Mouse (Mus musculus): ENCODE data around the gene Gm10184. TPM values are rescaled to one million over a fixed set of nuclear protein-coding genes. Genes with fewer than 3 reads are reported as not detected.
A peak's percentile ranks its signal among the peaks of the same experiment; 100 is the strongest.
"Not testable (repeated sequence)": the region's sequence is repeated elsewhere in the genome, so short reads cannot be mapped to it uniquely, and the experiment has no call there.

The Gm10184 gene
- polyA plus RNA-seq (2014; fragmentation: Nextera tagmentation; extraction: Ambion mirVana), result 24.1 and 28.1 TPM in 2 replicates

GRCm38 (mm10) chr17:89910349-89910748 is at the start of gene Gm10184:
Gm10184 (minus strand) TSS chr17:89910449.
- ATAC-seq (ENCODE audit: low FRiP score, low TSS enrichment) (no peak), DNase-seq (no peak)
- Histone ChIP-seq H3K36me3 (ENCODE audit: control insufficient read depth, insufficient read depth, low read length) (no peaks in the 10 kb centered on the region), H3K27me3 (ENCODE audit: control insufficient read depth, insufficient read depth, low read length) (no peaks in the 10 kb centered on the region), H3K4me1 (ENCODE audit: control insufficient read depth, insufficient read depth, low read length) (no peaks in the 10 kb centered on the region), H3K27ac (replicated peaks; ENCODE audit: low read depth, low read length) (no peak within 1 kb of the TSS), H3K4me3 (replicated peaks; ENCODE audit: low read depth, low read length) (no peak within 1 kb of the TSS), H3K4me2 (ENCODE audit: low read length) (no peak within 1 kb of the TSS), H3K9me3 (ENCODE audit: control insufficient read depth, low read length) (no peaks in the 10 kb centered on the region), H3K9ac (replicated peaks; ENCODE audit: low read length) (no peak within 1 kb of the TSS)
- 97% methylated on average over 6 of the region's 6 CpGs for WGBS

GRCm38 (mm10) chr17:89933950-89934349 is 23.7 kb upstream of the Gm10184 start:
- no peaks in the 10 kb centered on the region for H3K27me3 ChIP-seq (ENCODE audit: control insufficient read depth, insufficient read depth, low read length)
- no peaks in the 10 kb centered on the region for H3K36me3 ChIP-seq (ENCODE audit: control insufficient read depth, insufficient read depth, low read length)
- ATAC-seq (ENCODE audit: low FRiP score, low TSS enrichment) (no peak), DNase-seq (no peak)
- H3K27ac ChIP-seq (replicated peaks; ENCODE audit: low read depth, low read length), result no peak overlapping the region
- H3K9me3 ChIP-seq (ENCODE audit: control insufficient read depth, low read length), result no peaks in the 10 kb centered on the region
- H3K4me3 ChIP-seq (replicated peaks; ENCODE audit: low read depth, low read length), result no peak overlapping the region
- H3K9ac ChIP-seq (replicated peaks; ENCODE audit: low read length), result no peak overlapping the region
- no peaks in the 10 kb centered on the region for H3K4me1 ChIP-seq (ENCODE audit: control insufficient read depth, insufficient read depth, low read length)
- H3K4me2 ChIP-seq (ENCODE audit: low read length), result no peak overlapping the region
- WGBS, result 43% methylated on average over 2 of the region's 2 CpGs

GRCm38 (mm10) chr17:89907686-89908085 is 2.6 kb downstream of the Gm10184 start:
- Histone ChIP-seq H3K4me2 (ENCODE audit: low read length) (no peak overlapping the region), H3K36me3 (ENCODE audit: control insufficient read depth, insufficient read depth, low read length) (no peaks in the 10 kb centered on the region), H3K4me3 (replicated peaks; ENCODE audit: low read depth, low read length) (no peak overlapping the region), H3K9me3 (ENCODE audit: control insufficient read depth, low read length) (no peaks in the 10 kb centered on the region), H3K9ac (replicated peaks; ENCODE audit: low read length) (no peak overlapping the region), H3K4me1 (ENCODE audit: control insufficient read depth, insufficient read depth, low read length) (no peaks in the 10 kb centered on the region), H3K27ac (replicated peaks; ENCODE audit: low read depth, low read length) (no peak overlapping the region), H3K27me3 (ENCODE audit: control insufficient read depth, insufficient read depth, low read length) (no peaks in the 10 kb centered on the region)
- DNase-seq (no peak), ATAC-seq (ENCODE audit: low FRiP score, low TSS enrichment) (no peak)

DNA sequence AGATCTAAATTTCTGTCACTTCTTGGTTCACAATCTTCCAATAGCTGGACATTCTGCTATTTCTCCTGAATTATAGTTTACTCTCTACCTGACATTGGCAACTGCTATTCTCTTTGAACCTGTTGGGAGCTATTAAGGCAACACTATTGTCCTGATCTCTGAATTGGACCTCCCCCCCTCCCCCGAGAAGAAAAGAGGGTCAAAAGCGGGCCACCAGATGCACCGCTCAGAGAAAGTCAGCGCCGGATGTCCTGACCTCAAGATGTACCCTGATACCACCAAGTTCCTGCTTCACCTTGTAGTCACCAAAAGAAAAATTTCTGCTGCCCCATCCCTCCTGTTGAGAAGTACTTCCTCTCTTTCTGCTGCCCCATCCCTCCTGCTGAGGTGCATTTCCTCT is 5.5 kb downstream of the Gm10184 start:
- H3K36me3 ChIP-seq (ENCODE audit: control insufficient read depth, insufficient read depth, low read length); H3K9me3 ChIP-seq (ENCODE audit: control insufficient read depth, low read length); H3K27ac ChIP-seq (replicated peaks; ENCODE audit: low read depth, low read length); H3K4me3 ChIP-seq (replicated peaks; ENCODE audit: low read depth, low read length); ATAC-seq (ENCODE audit: low FRiP score, low TSS enrichment); DNase-seq; H3K4me2 ChIP-seq (ENCODE audit: low read length); H3K9ac ChIP-seq (replicated peaks; ENCODE audit: low read length); H3K27me3 ChIP-seq (ENCODE audit: control insufficient read depth, insufficient read depth, low read length); H3K4me1 ChIP-seq (ENCODE audit: control insufficient read depth, insufficient read depth, low read length): not testable (repeated sequence)
- WGBS, result 98% methylated on average over 5 of the region's 5 CpGs

DNA sequence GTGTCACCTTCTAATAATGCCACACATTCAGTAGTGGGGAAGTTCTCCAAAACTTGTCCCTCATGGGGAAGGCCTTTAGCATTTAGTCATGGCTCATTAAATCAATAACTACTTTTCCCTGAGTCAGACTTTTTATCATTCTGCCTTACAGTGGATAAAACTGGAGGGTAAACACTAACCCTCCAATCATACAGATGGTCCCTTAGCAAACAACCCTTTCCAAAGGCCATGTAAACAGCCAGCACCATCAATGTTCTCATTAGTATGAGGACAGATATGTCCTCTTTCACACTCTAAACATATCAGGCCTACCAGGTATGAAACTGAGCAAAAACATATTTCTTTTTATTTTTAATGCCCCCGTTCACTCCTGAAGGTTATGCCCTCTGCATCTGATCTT is 7.5 kb downstream of the Gm10184 start:
- no peaks in the 10 kb centered on the region for H3K27me3 ChIP-seq (ENCODE audit: control insufficient read depth, insufficient read depth, low read length)
- H3K4me1 ChIP-seq (ENCODE audit: control insufficient read depth, insufficient read depth, low read length), result no peaks in the 10 kb centered on the region
- H3K4me2 ChIP-seq (ENCODE audit: low read length), result no peak overlapping the region
- ATAC-seq (ENCODE audit: low FRiP score, low TSS enrichment) (no peak), DNase-seq (no peak)
- no peaks in the 10 kb centered on the region for H3K36me3 ChIP-seq (ENCODE audit: control insufficient read depth, insufficient read depth, low read length)
- no peak overlapping the region for H3K9ac ChIP-seq (replicated peaks; ENCODE audit: low read length)
- 95% methylated on average over 1 of the region's 1 CpGs for WGBS
- no peak overlapping the region for H3K27ac ChIP-seq (replicated peaks; ENCODE audit: low read depth, low read length)
- H3K4me3 ChIP-seq (replicated peaks; ENCODE audit: low read depth, low read length), result no peak overlapping the region
- no peaks in the 10 kb centered on the region for H3K9me3 ChIP-seq (ENCODE audit: control insufficient read depth, low read length)

DNA sequence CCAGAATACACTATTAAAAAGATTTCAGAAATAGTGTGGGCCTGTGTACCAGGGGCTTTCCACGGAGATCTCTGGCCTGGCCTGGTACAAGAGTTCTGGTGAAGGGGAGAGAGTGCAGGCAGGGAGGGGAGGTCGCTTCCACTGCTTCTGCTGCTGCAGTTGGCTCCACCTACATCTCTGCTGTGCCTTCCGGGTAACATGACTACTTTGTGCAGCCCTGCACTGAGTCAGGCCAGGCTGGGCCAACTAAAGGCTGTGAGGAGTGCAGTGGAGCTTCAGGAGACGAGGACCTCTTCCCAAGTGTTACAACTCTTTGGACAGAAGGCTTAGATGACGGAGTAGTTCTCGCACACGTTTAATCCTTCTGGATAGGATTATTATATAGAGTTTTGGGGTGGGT is 9.6 kb downstream of the Gm10184 start:
- H3K9me3 ChIP-seq (ENCODE audit: control insufficient read depth, low read length), result no peaks in the 10 kb centered on the region
- 69% methylated on average over 7 of the region's 7 CpGs for WGBS

DNA sequence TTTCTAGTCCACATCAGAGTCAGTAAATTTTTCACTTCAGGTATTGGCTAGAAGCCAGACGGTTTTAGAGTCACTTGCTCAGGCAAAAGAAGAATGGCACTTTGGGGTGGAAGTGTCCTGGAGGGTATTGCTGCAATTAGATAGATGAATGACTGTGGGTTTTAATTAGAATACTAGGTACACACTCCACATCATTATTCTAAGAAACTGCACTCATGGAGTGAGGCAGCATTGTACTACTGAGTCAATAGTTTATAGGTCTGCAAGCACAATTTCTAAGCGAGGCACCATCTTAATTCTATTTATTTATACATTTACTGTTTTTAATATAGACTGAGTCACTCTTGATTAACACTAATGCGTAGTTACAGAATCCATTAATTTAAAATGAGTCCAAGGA is 10.4 kb downstream of the Gm10184 start:
- no peak for ATAC-seq (ENCODE audit: low FRiP score, low TSS enrichment)
- H3K36me3 ChIP-seq (ENCODE audit: control insufficient read depth, insufficient read depth, low read length), result no peaks in the 10 kb centered on the region
- no peak overlapping the region for H3K9ac ChIP-seq (replicated peaks; ENCODE audit: low read length)
- no peak for DNase-seq
- no peaks in the 10 kb centered on the region for H3K27me3 ChIP-seq (ENCODE audit: control insufficient read depth, insufficient read depth, low read length)
- H3K27ac ChIP-seq (replicated peaks; ENCODE audit: low read depth, low read length), result no peak overlapping the region
- no peaks in the 10 kb centered on the region for H3K9me3 ChIP-seq (ENCODE audit: control insufficient read depth, low read length)
- WGBS, result 82% methylated on average over 3 of the region's 3 CpGs
- H3K4me2 ChIP-seq (ENCODE audit: low read length), result no peak overlapping the region
- H3K4me3 ChIP-seq (replicated peaks; ENCODE audit: low read depth, low read length), result no peak overlapping the region
- no peaks in the 10 kb centered on the region for H3K4me1 ChIP-seq (ENCODE audit: control insufficient read depth, insufficient read depth, low read length)

More for the DNA sequence above, 9.6 kb downstream of the Gm10184 start:
- no peak overlapping the region for H3K9ac ChIP-seq (replicated peaks; ENCODE audit: low read length)
- no peaks in the 10 kb centered on the region for H3K36me3 ChIP-seq (ENCODE audit: control insufficient read depth, insufficient read depth, low read length)
- H3K27ac ChIP-seq (replicated peaks; ENCODE audit: low read depth, low read length), result no peak overlapping the region
- H3K4me1 ChIP-seq (ENCODE audit: control insufficient read depth, insufficient read depth, low read length), result no peaks in the 10 kb centered on the region
- DNase-seq (no peak), ATAC-seq (ENCODE audit: low FRiP score, low TSS enrichment) (no peak)
- no peak overlapping the region for H3K4me2 ChIP-seq (ENCODE audit: low read length)
- H3K27me3 ChIP-seq (ENCODE audit: control insufficient read depth, insufficient read depth, low read length), result no peaks in the 10 kb centered on the region
- H3K4me3 ChIP-seq (replicated peaks; ENCODE audit: low read depth, low read length), result no peak overlapping the region

DNA sequence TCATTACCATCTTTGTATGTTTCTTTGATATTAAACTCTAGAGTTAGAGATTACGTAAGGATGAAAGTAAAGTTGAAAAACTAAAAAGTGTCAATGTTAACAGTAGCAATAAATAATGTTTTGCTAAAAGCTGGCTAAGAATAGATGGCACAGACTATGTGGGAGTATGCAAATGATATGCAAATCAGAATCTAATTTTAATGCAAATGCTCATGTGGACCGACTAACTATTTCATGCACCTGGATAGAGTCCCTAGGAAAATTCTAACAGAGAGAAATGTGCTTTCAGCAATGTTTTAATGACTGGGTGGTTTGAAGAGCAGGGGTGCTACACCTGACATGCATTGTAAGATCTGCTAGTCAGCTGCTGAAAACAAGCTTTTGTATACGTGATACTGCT is 45.3 kb downstream of the Gm10184 start:
- no peak overlapping the region for H3K27ac ChIP-seq (replicated peaks; ENCODE audit: low read depth, low read length)
- H3K9me3 ChIP-seq (ENCODE audit: control insufficient read depth, low read length), result no peaks in the 10 kb centered on the region
- WGBS, result 69% methylated on average over 3 of the region's 3 CpGs
- no peak overlapping the region for H3K4me2 ChIP-seq (ENCODE audit: low read length)
- H3K27me3 ChIP-seq (ENCODE audit: control insufficient read depth, insufficient read depth, low read length), result no peaks in the 10 kb centered on the region
- H3K36me3 ChIP-seq (ENCODE audit: control insufficient read depth, insufficient read depth, low read length), result no peaks in the 10 kb centered on the region
- H3K4me3 ChIP-seq (replicated peaks; ENCODE audit: low read depth, low read length), result no peak overlapping the region
- DNase-seq, result peak; percentile 13
- H3K4me1 ChIP-seq (ENCODE audit: control insufficient read depth, insufficient read depth, low read length), result no peaks in the 10 kb centered on the region
- H3K9ac ChIP-seq (replicated peaks; ENCODE audit: low read length), result no peak overlapping the region
- no peak for ATAC-seq (ENCODE audit: low FRiP score, low TSS enrichment)

Data from midbrain, embryonic 14.5 days (tissue).